ENCODE assay signal across 22 mouse cellular contexts in the genomic region with DNA sequence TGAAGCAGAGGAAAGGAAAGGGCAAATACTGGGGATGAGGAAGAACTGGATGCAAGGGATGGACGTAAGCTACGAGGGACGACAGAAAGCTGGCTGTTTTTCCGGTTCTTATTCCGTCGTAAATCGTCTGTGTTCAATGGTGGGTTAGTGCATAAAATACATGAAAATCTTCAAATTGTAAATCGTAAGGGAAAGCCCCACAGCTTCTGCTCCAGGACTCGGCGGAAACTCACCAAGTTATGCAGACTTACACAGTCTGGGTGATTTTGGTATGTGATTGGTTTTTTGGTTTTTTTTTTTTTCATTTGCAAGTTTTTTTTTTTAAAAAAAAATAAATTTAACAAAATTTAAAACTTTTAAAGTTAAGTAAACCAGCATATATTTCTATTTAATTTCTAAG.
"Had no signal": no experiment of that assay in that cellular context is flagged by ENCODE, and none has a peak within 500 bp of the region (broad histone marks: within the 10 kb centered on the region; RNA-seq: fewer than 3 reads in every experiment).

No protein-coding gene starts in this region.

- H3K36me3 ChIP-seq: hindbrain, embryonic 13.5 days; kidney, embryonic 15.5 days; limb, embryonic 13.5 days; limb, embryonic 15.5 days; liver, embryonic 12.5 days had no signal

- H3K9me3 ChIP-seq: heart, embryonic 10.5 days; heart, embryonic 12.5 days; hindbrain, embryonic 13.5 days; kidney, embryonic 15.5 days; limb, embryonic 13.5 days; limb, embryonic 15.5 days; liver, embryonic 12.5 days had no signal

- H3K4me3 ChIP-seq: heart, embryonic 10.5 days; heart, embryonic 12.5 days; hindbrain, embryonic 13.5 days; kidney, embryonic 15.5 days; limb, embryonic 13.5 days; limb, embryonic 15.5 days; liver, embryonic 12.5 days had no signal

- H3K27ac ChIP-seq: heart, embryonic 10.5 days; hindbrain, embryonic 13.5 days; kidney, embryonic 15.5 days; limb, embryonic 13.5 days; limb, embryonic 15.5 days; liver, embryonic 12.5 days; liver, embryonic 14.5 days had no signal

- H3K27me3 ChIP-seq: heart, embryonic 12.5 days; hindbrain, embryonic 13.5 days; kidney, embryonic 15.5 days; limb, embryonic 13.5 days; limb, embryonic 15.5 days; liver, embryonic 12.5 days had no signal

- H3K9ac ChIP-seq: heart, embryonic 12.5 days; hindbrain, embryonic 13.5 days; kidney, embryonic 15.5 days; limb, embryonic 13.5 days; limb, embryonic 15.5 days; liver, embryonic 12.5 days; liver, embryonic 14.5 days had no signal

- DNase-seq: gastrocnemius, postnatal 14 days; gastrocnemius, postnatal 36 days; heart, adult 18-20 months; heart, postnatal 10 days; heart, postnatal 36 days; kidney, adult 11 months; kidney, adult 2 months; kidney, adult 9 months; kidney, postnatal 25 days; layer of hippocampus, adult 9-11 months; layer of hippocampus, postnatal 36 days; left cerebral cortex, postnatal 4 days had no signal

- H3K4me2 ChIP-seq: heart, embryonic 12.5 days; hindbrain, embryonic 13.5 days; kidney, embryonic 15.5 days; limb, embryonic 13.5 days; limb, embryonic 15.5 days; liver, embryonic 12.5 days had no signal

- H3K4me1 ChIP-seq: hindbrain, embryonic 13.5 days; liver, embryonic 12.5 days had no signal

- ATAC-seq: hindbrain, embryonic 16.5 days; intestine, embryonic 16.5 days; liver, embryonic 12.5 days had no signal
